Mouse (Mus musculus): ENCODE measurements around the gene Arl16. TPM values are rescaled to one million over a fixed set of nuclear protein-coding genes. Genes with fewer than 3 reads are reported as not detected.

Gene Arl16
- total RNA-seq, 4 experiments from 2014 or later, result 52.6 to 63.3 (median 56.8) TPM

DNA sequence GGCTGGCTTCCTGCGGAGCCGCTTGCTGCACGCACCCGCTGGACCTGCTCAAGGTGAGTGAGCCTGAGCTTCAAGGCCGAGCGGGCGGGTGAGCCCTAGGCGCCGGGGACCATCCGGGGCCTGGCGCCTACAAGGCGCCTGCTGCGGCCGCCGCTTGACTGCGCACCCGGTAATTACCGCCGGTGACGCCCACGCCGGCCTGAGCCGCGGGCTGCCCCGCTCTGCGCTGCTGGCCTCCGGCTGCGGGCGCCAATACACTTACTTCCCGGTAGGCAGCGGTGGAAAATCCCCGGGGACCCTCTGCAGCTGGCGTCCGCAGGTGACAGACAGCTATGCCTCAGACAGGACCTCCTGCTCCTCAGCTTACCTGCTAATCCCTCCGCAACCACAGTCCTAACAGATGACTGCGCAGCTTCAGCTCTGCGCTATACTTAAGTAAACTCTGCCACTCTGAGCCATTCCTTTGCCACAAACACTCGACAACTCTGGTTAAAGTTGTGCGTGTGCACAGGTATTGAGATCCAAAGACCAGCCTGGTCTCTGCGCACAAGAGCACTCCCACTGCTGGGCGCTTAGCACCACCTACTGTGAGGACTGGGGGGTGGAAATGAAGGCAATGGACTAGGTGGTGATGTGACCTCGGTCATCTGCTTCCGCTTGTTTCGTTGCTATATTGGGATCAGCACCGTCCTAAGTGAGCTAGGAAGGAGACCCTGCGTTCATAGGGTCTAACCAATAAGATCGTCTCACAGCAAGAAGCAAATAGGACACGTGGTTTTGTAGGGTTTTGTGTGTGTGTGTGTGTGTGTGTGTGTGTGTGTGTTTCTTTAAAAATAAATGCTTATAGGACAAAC lies 24.8 kb upstream of the Arl16 start:
- no peak for DNase-seq (ENCODE audit: low spot score in 2 of 2)

DNA sequence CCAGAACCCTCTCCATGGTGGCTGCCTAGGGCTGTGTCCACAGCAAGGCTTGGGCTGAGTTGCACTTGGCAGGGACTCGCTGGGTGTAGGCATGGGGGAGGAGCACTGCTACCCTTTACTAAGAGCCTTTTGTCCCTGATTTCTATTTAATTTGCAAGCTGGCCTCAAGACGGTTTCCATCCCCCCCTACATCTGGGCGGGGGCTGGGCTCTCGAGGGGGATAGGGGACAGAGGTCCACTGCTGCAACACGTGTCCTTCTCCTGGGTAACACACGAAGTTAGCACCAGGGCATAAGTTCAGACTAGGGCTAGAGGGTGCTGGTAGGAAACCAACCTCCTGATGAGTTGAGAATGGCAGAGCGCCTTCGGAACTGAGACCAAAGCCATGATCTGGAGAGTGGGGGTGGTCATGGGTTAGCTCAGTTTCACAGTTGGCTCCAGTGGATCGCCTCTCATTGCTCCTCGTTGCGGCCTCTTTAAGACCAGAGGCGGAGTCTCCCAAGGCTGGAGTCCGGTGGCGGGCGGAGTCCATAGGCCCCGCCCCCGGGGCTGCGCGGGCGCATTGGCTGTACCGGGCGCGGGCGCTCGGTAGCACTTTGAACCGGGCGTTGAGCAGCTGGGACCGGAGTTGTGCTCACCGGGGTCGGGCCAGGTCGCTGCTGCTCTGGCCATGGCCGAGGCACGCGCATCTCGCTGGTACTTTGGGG lies 24.1 kb upstream of the Arl16 start, which contains the start of gene Slc25a10:
TSS of gene Slc25a10 (plus strand) at position 524 of the 707 bp plus-strand sequence.
- DNase-seq (ENCODE audit: low spot score in 2 of 2), result peak; percentile 68 to 87

DNA sequence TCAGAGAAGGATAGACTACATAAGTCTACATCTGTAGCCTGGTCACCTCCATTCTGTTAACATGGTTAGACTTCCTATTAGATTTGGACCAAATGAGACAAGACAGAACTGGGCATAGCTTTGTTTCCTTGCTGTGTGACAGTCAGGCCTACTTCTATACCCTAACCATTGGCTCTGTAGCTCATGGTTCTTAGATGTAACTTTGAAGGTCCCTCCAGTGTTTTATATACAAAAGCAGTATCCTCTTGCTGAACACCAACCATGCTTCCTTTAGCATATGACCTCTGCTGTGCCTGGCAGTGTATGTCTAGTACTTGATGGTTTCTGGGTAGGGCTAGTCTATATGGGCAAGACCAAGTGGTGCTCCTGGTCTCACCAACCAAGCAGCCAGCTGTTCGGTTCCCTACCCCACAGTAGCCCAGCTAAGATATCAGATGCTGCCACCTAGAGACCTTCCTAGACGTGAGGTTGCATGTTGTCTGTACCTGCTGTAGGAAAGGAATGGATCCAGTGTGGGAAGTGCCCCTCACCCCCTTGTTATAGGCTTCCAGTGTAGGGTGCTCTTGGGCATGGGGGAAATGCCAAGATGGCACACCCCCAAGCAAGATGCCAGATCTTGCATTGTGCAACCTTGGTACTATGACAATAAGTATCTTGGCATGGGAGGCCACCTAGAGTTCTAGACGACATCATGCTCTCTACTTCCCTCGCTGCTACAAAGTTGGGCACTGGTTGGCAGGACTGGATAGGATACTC lies 23.1 kb upstream of the Arl16 start:
- DNase-seq (ENCODE audit: low spot score in 2 of 2), result no peak

DNA sequence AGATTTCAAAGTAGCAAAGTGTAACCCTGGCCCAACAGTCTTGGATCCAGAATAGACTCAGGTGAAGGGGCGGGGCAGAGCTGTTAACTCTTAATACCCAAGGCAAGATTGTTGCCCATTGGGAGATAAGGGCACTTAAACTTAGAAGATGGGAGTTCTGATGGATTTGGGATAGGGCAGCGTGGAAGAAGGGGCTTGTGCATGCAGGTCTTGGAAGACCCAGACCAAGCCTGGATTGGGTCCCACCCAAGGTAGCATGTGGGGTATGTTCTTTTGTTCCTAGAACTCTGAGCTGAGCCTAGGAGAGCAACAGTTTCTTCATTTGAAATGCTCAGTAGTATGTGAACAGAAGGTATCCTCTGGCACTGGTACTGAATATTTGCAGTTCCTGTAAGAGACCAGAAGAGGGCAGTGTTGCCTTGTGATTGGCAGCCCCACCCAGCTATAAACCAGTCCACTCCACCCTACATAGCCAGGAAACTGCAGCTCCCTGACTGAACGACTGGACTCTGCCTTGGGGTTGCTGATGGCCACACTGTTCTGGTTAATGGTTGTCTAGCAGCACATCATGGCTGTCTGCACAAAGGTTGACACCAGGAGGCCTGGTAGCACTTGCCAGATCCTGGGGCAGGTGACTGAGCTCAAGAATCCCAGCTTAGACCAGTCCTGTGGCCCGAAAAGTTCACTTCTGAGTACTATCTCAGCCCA lies 21.8 kb upstream of the Arl16 start:
- DNase-seq (ENCODE audit: low spot score in 2 of 2), result peak in 1 of 2 experiments; percentile 33

- DNase-seq (ENCODE audit: low spot score in 2 of 2), result no peak
Observed at GRCm38 (mm10) chr11:120488516-120488915, 21.1 kb upstream of the Arl16 start.

GRCm38 (mm10) chr11:120485251-120485650 lies 17.8 kb upstream of the Arl16 start:
- DNase-seq (ENCODE audit: low spot score in 2 of 2), result no peak

- DNase-seq (ENCODE audit: low spot score in 2 of 2), result peak; percentile 83 to 85
Observed at GRCm38 (mm10) chr11:120484265-120484981, 17.0 kb upstream of the Arl16 start, which contains the start of gene Mrpl12. Gene Mrpl12, plus strand, starts transcription at chr11:120484613.

DNA sequence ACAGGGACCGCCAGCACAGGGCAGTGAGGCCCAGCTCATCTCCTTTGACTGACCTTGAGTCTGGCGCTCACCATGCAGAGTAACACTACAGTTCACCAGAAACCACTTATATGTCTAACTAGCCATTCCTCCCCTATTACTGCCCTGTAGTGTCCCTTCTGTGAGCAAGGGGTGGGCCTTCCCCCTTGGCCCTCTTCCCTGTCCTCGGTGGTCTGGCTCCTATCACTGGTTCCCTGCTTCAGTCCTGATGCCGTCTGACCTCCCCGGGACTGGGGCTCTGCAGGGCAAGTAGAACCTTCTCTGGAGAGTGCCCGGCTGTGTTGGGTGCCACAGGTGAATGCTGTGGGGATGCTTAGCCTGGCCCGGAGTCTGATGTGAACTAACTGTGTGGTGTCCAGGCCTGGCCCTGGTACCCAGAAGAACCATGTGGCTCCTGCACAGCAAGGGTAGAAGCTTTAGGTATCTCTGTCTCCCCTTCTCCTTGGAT lies 16.1 kb upstream of the Arl16 start:
- DNase-seq (ENCODE audit: low spot score in 2 of 2), result no peak

- no peak for DNase-seq (ENCODE audit: low spot score in 2 of 2)
Observed at GRCm38 (mm10) chr11:120472052-120472451, 4.6 kb upstream of the Arl16 start.

DNA sequence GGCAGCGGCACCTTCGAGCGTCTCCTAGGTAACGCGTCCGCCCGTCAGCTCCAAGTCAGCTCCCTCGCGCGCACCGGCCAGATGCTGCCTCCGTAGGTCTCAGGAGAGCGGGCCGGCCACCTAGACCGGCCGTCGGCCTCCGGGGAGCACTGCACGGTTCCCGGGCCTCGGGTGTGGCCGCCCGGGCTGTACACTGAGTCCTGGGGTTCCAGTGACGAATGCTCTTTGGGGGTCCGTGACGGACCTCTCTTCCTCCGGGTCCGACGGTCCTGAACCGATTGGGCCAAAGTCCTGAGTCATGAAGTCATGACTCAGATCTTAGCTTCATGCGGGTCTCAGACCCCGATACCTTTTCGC lies 307 bp upstream of the Arl16 start:
- no peak for DNase-seq (ENCODE audit: low spot score in 2 of 2)

DNA sequence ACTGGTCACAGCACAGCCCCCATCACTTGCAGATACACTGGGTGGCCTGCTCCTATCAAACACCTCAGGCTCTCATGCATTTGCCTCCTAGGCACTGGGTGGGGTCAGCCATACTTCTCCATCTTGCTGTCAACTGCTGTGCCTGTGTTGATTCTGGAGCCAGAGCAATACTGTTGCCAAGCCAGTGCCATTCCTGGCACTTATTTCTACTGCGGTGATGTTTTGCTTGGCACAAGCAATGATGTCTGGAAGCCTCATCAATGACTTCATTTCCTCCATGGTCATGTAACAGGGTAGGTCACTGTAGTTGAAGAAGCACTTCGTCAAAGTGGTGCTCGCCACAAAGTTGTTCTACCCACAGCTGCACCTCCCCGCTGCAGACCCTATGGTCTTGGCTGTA lies 1.9 kb downstream of the Arl16 start:
- no peak for DNase-seq (ENCODE audit: low spot score in 2 of 2)

DNA sequence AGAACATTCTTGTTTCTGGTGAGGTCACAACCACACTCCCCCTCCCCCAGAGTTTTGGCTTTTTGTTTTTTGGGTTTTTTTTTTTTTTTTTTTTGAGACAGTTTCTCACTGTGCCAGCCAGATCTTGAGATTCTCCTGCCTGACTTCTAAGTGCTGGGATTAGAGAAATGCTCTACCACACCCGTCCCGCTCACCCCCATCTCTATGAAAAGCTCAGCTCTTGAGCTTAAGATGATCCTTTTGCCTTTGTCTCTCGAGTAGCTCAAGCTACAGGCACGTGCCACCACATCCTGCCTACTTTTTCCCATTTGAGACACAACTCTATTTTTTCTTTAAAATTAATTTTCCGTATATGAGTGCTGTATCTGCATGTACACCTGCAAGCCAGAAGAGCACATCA lies 3.0 kb downstream of the Arl16 start:
- DNase-seq (ENCODE audit: low spot score in 2 of 2), result no peak

DNA sequence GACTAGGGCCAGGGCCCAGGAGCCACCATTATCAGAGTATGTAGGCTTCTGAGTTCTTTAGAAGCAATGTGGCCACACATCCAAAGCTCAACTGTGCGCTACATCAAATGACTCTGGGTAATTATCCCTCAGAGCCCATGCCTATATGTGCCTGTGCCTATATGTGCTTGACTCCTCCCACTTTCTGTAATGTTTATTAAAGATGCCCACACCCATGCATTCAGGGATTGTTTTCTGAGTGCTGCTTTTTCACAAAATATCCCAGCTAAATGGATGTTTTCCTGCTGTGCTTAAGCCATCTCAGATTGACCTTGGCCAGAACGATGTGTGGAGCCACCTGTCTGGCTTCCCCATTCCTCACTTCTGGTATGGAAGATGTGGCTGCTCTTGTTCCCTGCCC lies 3.9 kb downstream of the Arl16 start:
- no peak for DNase-seq (ENCODE audit: low spot score in 2 of 2)

GRCm38 (mm10) chr11:120458847-120459597 lies 8.4 kb downstream of the Arl16 start:
- no peak for DNase-seq (ENCODE audit: low spot score in 2 of 2)

DNA sequence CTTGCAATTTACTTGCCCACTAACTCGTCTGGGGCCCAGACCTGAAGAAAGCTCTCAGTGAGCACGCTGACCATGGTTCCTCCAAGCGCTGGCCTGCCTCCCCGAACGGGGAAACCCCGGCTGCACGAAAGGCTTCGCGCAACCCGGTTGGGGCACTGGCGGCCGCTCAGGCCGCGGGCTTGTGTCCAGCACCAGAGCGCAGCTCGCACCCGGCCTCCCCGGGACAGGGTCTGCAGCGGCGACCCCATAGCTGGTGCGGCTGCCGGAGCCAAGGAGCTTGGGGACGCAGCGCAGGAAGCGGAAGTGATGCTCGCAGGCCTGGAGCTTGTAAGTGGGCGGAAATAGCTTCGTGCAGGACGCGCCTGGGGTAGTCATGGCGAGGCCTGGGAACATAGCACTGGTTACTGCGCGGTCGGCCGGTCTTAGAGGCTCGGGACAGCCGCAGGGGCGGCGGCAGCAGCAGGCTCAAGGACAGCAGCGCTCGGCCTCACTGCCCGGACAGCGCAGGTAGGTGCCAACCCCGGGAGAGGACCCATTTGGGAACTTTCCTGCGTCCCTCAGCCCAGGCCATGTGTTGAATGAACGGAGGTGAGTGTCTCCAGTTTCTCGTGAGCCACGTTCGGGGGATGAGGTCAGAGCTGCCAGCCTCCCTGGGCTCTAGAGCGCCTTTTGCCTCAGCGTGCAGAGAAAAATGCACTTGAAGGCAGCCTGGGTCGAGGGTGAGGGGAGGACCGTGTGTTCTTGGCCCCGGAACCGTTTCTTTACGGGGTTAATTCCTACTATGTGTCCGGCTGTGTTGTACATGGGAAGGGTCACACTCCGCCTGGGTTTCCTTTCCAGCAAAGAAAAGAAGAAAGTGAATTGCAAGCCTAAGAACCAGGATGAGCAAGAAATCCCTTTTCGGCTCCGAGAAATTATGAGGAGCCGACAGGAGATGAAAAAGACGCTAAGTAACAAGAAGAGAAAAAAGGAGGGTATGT lies 9.3 kb downstream of the Arl16 start, which contains the start of the genes Oxld1 and Ccdc137:
TSS of gene Oxld1 (minus strand) at position 297 of the 980 bp plus-strand sequence.
TSS of gene Ccdc137 (plus strand) at position 344 of the 980 bp plus-strand sequence.
- peak; percentile 58 to 64 for DNase-seq (ENCODE audit: low spot score in 2 of 2)

GRCm38 (mm10) chr11:120457370-120457769 lies 10.0 kb downstream of the Arl16 start:
- no peak for DNase-seq (ENCODE audit: low spot score in 2 of 2)

DNA sequence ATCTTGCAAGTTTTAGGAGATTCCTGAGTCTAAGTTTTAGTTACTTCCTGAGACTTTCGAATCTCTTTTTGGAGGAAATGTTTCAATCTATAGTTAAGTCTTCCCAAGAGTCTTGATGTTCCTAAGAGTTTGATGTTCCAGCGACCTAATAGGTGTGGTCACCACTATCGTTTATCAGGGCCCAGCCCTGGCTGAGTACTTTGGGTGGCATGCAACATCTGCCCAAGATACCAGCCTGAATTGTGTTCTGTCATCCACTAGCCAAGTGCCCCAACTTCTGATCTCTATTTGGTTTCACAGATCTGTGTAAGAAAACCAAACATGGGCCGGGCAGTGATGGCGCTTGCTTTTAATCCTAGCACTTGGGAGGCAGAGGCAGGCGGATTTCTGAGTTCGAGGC lies 12.0 kb downstream of the Arl16 start:
- no peak for DNase-seq (ENCODE audit: low spot score in 2 of 2)

GRCm38 (mm10) chr11:120454965-120455364 lies 12.4 kb downstream of the Arl16 start:
- DNase-seq (ENCODE audit: low spot score in 2 of 2), result no peak

All from left cerebral cortex, adult 8-10 months (tissue).